Mouse (Mus musculus) small intestine, adult 2 months (tissue): ENCODE data around the gene Nepro.

Experiments
- CTCF ChIP-seq: fragments of 200-500 bp; IDR thresholded peaks from 2 replicates; pipeline ENCODE4 v1.5.1; 2012; ENCODE audit warnings: low read depth, mild to moderate bottlenecking, control low read depth, inconsistent platforms, low read length, moderate library complexity, mixed read lengths; ENCODE audit not compliant: insufficient replicate concordance, insufficient read length; ENCODE audit errors: extremely low read depth
- POLR2A ChIP-seq: fragments of 200-500 bp; IDR thresholded peaks from 2 replicates; pipeline ENCODE4 v1.6.1; 2012; ENCODE audit warnings: low read depth, mild to moderate bottlenecking, control low read depth, inconsistent platforms, low read length, moderate library complexity

DNA sequence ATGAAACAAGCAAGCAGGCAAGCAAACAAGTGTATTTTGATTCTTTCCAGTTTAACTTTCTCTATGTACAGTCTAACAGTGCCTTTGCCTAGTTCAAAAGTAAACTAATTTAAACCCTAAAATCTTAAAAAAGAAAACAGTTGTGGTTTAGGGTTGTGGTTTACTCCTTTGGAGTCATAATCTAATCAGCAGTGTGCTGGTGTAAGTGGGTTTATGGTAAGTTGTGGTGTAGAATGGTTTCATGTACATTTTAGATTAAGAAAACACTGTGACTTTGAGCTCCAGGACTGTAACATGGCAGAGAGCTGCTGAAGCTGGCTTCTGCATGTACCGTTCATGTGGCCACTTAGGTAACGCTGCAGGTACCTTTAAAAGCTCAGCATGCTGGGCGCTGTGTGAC is 3.4 kb downstream of the Nepro start:
- TF ChIP-seq POLR2A (no peak), CTCF (no peak)
